Mouse (Mus musculus) kidney, postnatal 10 days (tissue): ENCODE results near the gene Scaper.

ENCODE experiments used
- DNase-seq: peaks from one replicate; pipeline ENCODE4 v3.0.0; 2021; ENCODE audit warnings: mixed read lengths

Scaper gene

GRCm38 (mm10) chr9:55598594-55598993 lies 339.3 kb downstream of the Scaper start:
- DNase-seq = no peak

DNA sequence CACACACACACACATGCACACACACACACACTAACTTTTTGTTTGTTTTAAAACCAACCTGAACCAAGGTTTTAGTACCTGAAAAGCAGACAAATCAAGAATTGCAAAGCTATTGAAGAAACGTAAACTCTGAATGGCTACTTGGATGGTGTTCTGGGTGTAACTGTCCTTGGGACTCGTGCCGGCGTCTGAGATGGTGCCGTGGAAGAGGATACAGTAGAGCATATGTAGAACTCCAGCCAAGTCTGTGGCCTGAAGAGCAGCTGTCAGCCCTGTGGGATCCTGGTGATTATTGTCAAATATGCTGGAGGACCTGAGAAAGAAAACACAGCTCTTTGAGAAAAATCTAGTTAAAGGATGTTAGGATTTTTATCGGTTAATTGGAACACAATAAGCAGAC lies 351.8 kb downstream of the Scaper start:
- DNase-seq = no peak

DNA sequence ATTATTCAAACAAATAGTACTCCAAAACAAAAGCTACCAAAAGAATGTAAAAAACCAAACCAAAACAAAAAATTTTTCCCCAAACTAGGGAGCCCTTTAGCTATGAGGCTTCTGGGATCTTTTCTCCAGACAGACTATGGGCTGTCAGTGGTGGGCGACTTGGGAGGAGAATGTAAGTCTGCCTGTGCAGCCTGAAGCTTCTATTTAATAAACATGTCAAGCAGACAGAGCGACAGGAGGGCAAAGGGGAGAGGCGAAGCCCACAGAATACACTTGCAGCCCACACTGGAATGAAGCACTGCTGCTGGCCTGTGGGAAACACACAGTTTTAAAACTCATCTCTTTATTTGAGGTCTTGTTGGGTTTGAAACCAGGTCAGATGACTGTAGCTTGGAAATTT lies 356.5 kb downstream of the Scaper start:
- no peak for DNase-seq

GRCm38 (mm10) chr9:55576571-55576970 lies 361.3 kb downstream of the Scaper start:
- DNase-seq = no peak

GRCm38 (mm10) chr9:55571071-55571470 lies 366.8 kb downstream of the Scaper start:
- peak; percentile 8 for DNase-seq

- DNase-seq = peak; percentile 12
Measured at GRCm38 (mm10) chr9:55568466-55569159, 369.3 kb downstream of the Scaper start.

DNA sequence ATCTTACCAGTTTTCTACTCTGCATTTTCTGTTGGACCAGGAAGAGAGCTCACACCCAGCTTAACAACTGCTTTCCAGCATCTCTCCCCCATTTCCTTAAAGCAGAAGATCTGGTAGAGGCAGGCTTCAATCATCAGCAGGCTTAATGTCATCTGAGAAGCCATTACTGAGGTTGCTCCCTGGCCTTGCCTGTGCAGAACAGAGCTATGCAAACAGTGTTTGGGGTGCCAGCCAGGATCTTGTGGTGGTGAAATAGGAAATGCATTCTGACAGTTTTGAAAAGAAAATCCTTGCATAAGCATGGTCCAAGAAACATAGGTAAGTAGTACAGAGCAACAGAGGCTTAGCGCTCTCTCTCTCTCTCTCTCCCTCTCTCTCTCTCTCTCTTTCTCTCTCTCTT lies 377.0 kb downstream of the Scaper start:
- no peak for DNase-seq

DNA sequence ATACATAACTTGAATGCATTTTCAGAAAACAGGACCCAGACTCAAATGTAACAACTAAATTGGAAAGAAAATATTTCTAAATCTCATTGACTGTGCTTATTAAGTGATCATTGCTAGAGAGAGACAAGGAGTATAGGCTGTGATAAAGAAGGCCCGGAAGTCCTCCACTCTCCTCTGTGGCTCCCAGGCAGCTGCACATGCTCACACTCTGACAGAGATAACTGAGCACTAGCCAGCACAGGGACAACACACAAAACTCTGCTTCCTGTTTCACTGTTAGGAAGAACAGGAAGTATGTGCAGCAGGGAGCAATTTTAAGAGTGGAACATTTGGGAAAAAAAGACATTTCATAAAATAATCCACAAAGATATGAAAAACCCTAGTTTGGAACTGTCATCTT lies 382.9 kb downstream of the Scaper start:
- DNase-seq = peak; percentile 52

DNA sequence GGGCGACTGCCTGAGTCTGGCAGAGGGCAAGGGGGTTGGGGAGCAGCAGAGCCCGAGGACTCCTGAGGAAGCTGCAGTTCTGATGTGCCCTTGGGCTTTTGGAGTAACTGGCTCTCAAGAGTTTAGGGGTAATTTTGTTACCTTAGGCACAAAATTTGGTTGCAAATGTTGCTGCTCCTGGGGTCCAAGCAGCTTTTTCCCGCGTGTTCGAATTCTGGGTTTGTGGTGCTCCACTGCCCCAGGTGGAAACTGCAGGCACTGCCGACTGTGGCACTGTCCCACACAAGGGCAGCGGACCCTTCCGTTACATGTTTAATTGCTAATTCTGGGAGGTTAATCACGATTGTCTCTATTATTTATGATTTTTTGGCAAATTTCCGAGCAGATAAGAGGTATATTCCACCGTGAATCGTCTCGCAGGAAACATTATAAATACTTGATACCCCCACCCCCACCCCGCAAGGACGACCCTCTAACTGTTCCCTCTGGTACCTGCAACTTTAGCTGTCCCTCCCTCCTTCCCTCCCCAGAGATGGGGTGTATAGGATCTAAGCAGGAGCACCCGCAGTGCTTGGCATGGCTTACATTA lies 388.5 kb downstream of the Scaper start:
- DNase-seq = no peak

- no peak for DNase-seq
Measured at GRCm38 (mm10) chr9:55548871-55549270, 389.0 kb downstream of the Scaper start.

DNA sequence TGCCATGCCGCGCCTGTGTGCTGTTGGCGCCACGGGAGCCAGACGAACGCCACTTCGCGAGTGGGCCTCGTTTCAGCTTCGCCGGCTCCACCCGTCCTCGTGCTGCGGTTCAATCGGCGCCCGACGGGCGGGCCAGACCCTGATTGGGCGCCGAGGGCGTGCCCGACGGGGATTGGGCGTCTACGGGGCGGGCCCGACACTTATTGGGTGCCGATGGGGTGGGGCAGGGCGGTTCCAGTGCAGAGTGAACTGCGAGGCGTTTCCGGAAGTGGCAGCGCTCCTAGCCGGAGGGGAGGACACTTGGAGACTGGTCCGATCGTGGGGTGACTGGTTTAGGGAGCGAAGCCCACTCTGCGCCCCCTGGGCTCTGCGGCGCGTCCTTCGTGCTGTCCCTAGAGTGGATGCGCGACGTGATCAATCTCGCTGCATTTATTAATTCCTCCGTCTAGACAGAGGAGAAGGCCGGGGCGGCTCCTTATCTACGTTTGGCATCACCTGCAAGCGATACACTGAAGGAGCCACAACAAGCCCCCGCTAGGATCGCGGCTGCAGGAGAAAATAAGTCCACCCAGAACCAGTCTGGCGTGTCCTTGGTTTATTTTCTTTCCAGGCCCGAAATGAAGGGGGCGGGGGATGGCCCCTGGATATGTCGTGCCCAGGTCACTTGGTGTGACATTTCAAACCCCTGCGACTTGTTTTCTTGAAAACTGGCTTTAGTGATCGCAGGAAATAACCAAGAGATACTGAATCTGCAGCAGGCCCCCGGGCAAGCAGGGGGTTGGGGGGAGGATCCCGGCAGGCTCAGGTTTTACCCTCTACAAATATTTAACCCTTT lies 391.5 kb downstream of the Scaper start:
- peak; percentile 66 for DNase-seq

DNA sequence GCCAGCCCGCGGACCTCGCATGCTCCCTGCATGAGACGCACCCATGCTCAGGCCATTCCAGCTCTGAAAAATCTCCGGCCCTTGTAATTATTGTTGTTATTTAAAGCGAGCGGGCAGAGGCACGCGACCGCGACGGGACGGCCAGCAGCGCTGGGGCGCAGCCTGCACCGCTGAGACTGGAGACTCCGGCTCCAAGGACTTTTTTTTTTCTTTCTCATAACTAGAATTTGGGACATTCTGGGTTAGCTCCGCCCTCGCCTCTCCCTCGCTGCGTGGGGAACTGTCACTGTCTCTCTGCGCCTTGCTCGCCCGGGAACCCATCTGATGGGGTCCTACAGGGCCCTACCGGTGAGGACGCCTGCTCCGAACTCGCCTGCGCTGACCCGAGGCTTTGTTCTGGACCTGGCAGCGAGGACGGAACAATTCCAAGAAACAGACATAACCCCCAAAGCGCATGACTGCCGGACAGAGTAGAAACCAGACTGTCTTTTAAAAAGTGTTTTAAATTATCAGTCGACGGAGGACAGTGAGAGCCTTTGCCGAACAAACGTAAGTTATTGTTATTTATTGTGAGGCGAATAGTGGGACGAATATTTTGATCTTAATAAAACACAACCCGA lies 392.3 kb downstream of the Scaper start:
- DNase-seq = peak; percentile 29

- peak; percentile 39 for DNase-seq
Measured at GRCm38 (mm10) chr9:55544861-55545555, 392.9 kb downstream of the Scaper start.

GRCm38 (mm10) chr9:55543703-55544401 lies 394.1 kb downstream of the Scaper start:
- DNase-seq = peak; percentile 44

DNA sequence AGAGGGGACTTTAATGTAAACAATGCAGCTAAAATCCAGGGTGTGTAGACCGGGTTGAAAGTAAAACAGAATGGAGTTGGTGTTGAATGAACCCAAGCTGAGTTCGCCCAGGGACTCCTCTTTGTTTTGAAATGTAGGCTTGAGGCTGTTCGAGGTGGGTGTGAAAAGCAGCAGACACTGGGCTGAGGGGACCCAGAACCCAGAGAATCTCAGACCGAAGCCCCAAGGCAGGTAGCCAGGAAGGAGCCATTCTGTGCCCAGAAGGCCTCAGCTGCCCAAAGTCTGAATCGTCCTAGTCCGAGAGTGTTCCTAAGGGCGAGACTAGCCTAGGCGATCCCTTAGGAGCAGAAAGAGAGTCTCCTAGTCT lies 394.6 kb downstream of the Scaper start:
- DNase-seq = no peak

GRCm38 (mm10) chr9:55542366-55543325 lies 395.3 kb downstream of the Scaper start:
- DNase-seq = peak; percentile 36

DNA sequence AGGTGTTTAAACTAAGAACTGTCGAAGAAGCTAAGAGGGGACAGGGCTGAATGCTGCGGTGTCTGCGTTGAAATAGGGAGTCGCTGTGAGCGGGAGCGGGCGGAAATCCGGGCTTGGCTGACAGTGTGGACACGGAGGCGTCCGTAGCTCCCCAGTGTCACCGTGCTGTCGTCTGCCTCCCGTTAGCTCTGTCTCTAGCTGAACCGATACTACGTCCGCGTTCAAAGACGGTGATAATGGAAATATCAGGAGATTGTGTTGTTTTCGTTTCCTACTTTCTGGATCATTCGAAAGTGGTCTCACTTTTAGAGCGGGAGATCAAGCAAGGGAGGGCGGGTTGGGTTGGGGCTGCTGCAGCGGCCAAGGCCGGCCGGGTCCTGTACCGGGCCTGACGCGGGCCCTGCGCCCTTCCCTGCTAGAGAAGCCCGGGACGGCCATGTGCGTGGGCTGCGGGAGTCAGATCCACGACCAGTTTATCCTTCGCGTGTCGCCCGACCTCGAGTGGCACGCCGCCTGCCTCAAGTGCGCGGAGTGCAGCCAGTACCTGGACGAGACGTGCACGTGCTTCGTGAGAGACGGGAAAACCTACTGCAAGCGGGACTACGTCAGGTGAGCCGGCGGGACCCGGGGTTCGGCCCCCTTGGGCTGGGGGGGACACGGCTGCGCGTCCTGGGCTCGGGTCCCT lies 396.1 kb downstream of the Scaper start:
- peak; percentile 46 for DNase-seq

GRCm38 (mm10) chr9:55540888-55541287 lies 397.0 kb downstream of the Scaper start:
- DNase-seq = peak; percentile 69

DNA sequence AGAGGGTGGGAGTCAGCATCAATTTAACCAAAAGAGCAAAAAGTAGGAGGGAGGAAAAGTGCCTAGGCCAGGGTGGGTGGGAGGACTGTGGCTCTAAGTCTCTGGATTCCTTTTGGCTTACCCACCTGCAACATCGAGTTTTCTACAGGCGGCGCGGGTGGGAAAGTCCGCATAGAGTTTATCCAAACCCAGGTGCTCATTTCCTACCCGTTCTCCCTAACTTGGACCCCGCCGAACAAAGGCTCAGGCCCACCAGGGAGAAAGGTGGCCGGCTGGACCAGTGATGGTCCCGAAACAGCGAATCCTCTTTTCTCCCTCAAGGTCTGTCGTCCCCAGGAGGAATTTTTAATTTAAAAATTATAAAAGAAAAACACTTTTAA lies 397.5 kb downstream of the Scaper start:
- no peak for DNase-seq

DNA sequence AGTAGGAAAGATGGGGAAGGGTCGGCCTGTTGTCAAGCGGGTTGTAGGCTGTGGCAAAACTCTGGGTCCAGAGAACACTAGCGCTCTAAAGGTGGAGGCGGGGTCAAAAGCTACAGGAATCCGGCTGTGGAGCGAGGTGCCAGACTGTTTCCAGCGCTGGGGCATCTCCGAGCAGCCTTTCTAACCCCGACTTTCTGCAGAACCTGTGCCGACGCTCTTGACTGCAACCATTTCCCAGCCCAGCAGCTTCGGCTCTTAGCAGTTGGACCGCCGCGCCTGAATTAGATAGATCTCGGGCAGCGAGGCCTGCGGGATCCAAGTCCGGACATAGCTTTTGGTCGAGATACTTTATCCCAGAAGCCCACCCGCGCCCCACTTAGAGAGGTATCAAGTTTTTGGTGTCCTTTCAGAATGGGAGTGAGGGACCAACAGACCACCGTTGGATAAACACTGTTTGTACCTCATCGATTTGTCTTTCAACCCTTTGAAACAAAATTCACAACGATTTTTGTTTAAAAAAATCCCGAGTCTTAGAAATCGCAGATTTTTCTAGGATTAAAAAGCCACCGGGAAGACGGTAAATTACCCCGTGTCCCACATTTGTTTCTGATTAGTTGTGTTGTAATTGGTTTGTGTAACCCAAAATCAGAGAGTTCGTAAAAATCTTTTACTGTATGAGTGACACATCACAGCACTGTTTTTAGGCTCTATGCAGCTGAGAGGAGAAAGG lies 398.1 kb downstream of the Scaper start:
- peak; percentile 33 for DNase-seq
